Mouse (Mus musculus): ENCODE measurements at regions not wholly inside any gene's neighbourhood (a gene's known extent, or its start where the extent isn't known, plus 50 kb on each side); places are given as distances from the start of the nearest gene placed in this dataset.

DNA sequence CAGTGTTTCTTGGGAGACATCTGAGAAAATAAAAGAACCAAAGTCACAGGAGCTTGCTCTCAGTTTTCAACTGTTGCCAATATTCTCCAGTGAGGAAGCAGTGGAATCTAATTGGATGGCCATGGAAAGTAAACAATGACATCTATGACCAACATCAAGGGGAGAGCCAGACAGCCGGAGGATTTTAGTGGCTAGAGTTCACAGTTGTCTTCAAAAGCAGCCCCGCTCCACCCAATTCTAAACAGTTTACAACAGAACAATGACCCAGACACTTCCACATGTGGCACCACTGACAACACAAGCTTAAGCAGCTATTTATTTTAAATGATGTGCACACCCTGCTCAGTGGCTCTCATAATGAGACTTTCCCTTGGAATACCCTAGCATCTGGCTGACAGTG lies 317.5 kb upstream of the Isx start:
- DNase-seq: no peak

DNA sequence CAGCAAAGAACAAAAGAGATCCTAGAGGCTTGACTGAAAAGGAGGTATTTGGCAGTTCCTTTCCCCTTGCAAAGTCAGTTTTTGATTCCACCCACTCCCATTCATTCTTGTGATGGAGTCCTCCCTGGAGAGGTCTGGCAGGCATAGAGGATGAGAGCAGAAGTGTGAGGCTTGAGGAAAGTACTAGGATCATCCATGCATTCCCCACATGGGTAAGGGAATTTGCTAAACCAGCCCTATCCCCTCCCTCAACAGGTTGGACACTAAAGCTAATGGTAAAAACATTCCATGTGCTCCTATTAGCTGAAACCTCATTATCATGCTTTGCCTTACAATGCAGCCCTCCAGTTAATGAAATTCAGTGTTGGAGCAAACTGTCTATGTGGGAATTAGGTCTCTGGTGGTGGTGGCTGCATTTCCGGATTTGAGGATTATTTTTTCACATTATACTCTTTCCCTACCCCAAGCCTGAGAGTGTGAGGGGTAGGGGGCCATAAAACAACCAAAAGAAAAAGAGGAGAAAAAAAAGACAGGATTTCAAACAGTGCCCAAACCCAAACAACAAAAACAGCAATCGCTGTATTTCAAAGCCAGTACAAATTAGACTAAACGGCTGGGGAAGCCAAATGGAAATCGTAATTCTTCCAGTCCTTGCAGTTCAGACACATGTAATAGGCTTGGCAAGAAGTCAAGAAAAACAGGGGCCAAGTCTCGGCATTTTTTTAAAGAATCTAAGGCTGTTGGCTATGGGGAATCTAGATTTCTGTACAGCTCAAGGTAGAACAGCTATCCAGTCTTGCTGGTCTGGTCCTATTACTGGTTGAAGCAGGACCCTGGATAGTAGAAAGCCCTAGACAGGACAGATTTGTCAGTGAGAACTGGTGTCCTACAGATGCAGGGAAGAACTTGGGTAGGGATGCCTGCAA lies 315.2 kb upstream of the Isx start:
- peak; percentile 3 to 23 for DNase-seq

DNA sequence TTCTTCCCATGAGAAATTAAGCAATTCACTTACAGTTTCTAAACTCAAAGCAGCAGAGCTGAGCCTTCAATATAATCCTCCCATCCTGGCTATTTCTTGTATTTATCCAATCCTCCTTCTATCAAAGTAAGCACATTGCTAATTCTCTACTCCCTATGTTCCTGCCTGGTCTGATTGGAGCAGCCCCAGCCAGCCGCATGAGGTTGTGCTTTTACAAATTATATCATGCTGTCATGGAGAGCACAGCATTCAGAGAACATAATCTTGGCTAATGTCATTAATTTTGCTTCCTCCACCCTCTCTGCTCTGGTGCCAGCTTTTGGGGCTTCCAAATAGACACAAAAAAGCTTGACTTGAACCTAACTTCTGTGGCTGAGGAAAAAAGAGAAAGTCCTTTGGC lies 311.9 kb upstream of the Isx start:
- DNase-seq: no peak

Data from kidney, postnatal 36 days (tissue).